Mouse (Mus musculus) intestine, embryonic 14.5 days (tissue): ENCODE data around the gene Olfr463. TPM values are rescaled to one million over a fixed set of nuclear protein-coding genes. Genes with fewer than 3 reads are reported as not detected.

Experiments
- ATAC-seq: fragments of 200-750 bp; cut with Nextera tagmentation; replicated peaks from 2 replicates; pipeline ENCODE4 v1.8.0; 2017; ENCODE audit warnings: low read depth, moderate number of reproducible peaks, moderate TSS enrichment, moderate library complexity; ENCODE audit not compliant: low FRiP score, low TSS enrichment
- DNase-seq: peaks from one replicate; pipeline ENCODE4 v3.0.0-alpha.2; 2018; ENCODE audit warnings: low spot score
- H3K27ac ChIP-seq: fragments of 300-500 bp; sonication (generic); 2 replicates; pipeline ENCODE4 v1.5.1; 2014; ENCODE audit warnings: low read depth, mild to moderate bottlenecking, control low read depth
- H3K27me3 ChIP-seq: fragments of 300-500 bp; sonication (generic); replicated peaks from 2 replicates; pipeline ENCODE4 v1.6.1; 2014; ENCODE audit warnings: low read length, control low read depth; ENCODE audit not compliant: control insufficient read depth, insufficient read depth
- H3K36me3 ChIP-seq: fragments of 300-500 bp; sonication (generic); 2 replicates; pipeline ENCODE4 v1.6.1; 2014; ENCODE audit warnings: low read length, control low read depth; ENCODE audit not compliant: control insufficient read depth, insufficient read depth
- H3K4me1 ChIP-seq: fragments of 300-500 bp; sonication (generic); replicated peaks from 2 replicates; pipeline ENCODE4 v1.6.1; 2014; ENCODE audit warnings: low read length, control low read depth, mixed read lengths; ENCODE audit not compliant: control insufficient read depth, insufficient read depth
- H3K4me2 ChIP-seq: fragments of 300-500 bp; sonication (generic); 2 replicates; pipeline ENCODE4 v1.6.1; 2014; ENCODE audit warnings: low read length
- H3K4me3 ChIP-seq: fragments of 300-500 bp; sonication (generic); 2 replicates; pipeline ENCODE4 v1.5.1; 2014; ENCODE audit warnings: low read depth, low read length, control low read depth, mixed read lengths
- H3K9ac ChIP-seq: fragments of 300-500 bp; sonication (generic); 2 replicates; pipeline ENCODE4 v1.6.1; 2014; ENCODE audit warnings: mild to moderate bottlenecking, low read length
- H3K9me3 ChIP-seq: fragments of 300-500 bp; sonication (generic); 2 replicates; pipeline ENCODE4 v1.6.1; 2016; ENCODE audit warnings: low read length, control low read depth; ENCODE audit not compliant: control insufficient read depth
- WGBS: fragments of 180-500 bp; shearing (Covaris S2); extraction: QIAGEN DNeasy Blood & Tissue Kit; methylation state at CpG from one replicate; pipeline ENCODE4 v1.1.7; 2014; 5-methylcytosine and 5-hydroxymethylcytosine counted together
- polyA plus RNA-seq: library from polyadenylated mRNA; unstranded; fragments of >200 nt; fragmentation: Nextera tagmentation; extraction: Ambion mirVana; gene quantifications from 2 replicates; pipeline ENCODE4 v1.2.1, GENCODE M21; 2014

The Olfr463 gene
- polyA plus RNA-seq, 1 experiment from 2014 or later: not detected

- 82% methylated on average over 9 of the region's 9 CpGs for WGBS
- Histone ChIP-seq H3K36me3 (peaks cover 52% of the 10 kb centered on the region), H3K4me3 (no peak overlapping the region), H3K9ac (no peak overlapping the region), H3K4me2 (no peak overlapping the region), H3K27me3 (no peaks in the 10 kb centered on the region), H3K4me1 (no peaks in the 10 kb centered on the region), H3K27ac (no peak overlapping the region), H3K9me3 (no peaks in the 10 kb centered on the region)
- DNase-seq (no peak), ATAC-seq (no peak)
Measured at GRCm38 (mm10) chr11:87860426-87860825, 36.8 kb downstream of the Olfr463 start.

GRCm38 (mm10) chr11:87859273-87859672 is 37.9 kb downstream of the Olfr463 start:
- Histone ChIP-seq H3K27me3 (no peaks in the 10 kb centered on the region), H3K27ac (no peak overlapping the region), H3K4me1 (no peaks in the 10 kb centered on the region), H3K9me3 (no peaks in the 10 kb centered on the region), H3K36me3 (peaks cover 53% of the 10 kb centered on the region), H3K4me3 (no peak overlapping the region), H3K4me2 (no peak overlapping the region), H3K9ac (no peak overlapping the region)
- WGBS: 86% methylated on average over 11 of the region's 11 CpGs
- DNase-seq (no peak), ATAC-seq (no peak)

GRCm38 (mm10) chr11:87854550-87854949 is 42.6 kb downstream of the Olfr463 start:
- Histone ChIP-seq H3K9ac (no peak overlapping the region), H3K4me3 (no peak overlapping the region), H3K9me3 (no peaks in the 10 kb centered on the region), H3K36me3 (peaks cover 30% of the 10 kb centered on the region), H3K27me3 (no peaks in the 10 kb centered on the region), H3K27ac (no peak overlapping the region), H3K4me2 (no peak overlapping the region), H3K4me1 (0 out of 2 replicates have a peak, but pooled peaks cover 3% of the 10 kb centered on the region)
- 88% methylated on average over 7 of the region's 7 CpGs for WGBS
- DNase-seq (no peak), ATAC-seq (no peak)

- Histone ChIP-seq H3K27ac (peak overlapping the region; percentile 35; the same call in 1 of the 2 replicates), H3K4me3 (peak overlapping the region; percentile 48), H3K9ac (peak overlapping the region; percentile 54)
Measured at GRCm38 (mm10) chr11:87853597-87853954, 43.6 kb downstream of the Olfr463 start.

GRCm38 (mm10) chr11:87852690-87853596 is 44.2 kb downstream of the Olfr463 start, which contains the start of gene Mks1:
TSS of gene Mks1 (plus strand) at chr11:87853215.
- peak; percentile 95 for ATAC-seq
- 4% methylated on average over 40 of the region's 40 CpGs for WGBS
- H3K27ac ChIP-seq: peak within 1 kb of the TSS; percentile 35; the same call in 1 of the 2 replicates

More at GRCm38 (mm10) chr11:87853597-87853954, 43.6 kb downstream of the Olfr463 start:
- Histone ChIP-seq H3K36me3 (peaks cover 26% of the 10 kb centered on the region), H3K4me1 (0 out of 2 replicates have a peak, but pooled peaks cover 3% of the 10 kb centered on the region), H3K9me3 (no peaks in the 10 kb centered on the region), H3K27me3 (no peaks in the 10 kb centered on the region), H3K4me2 (peak overlapping the region; percentile 67)
- no peak for DNase-seq
- WGBS: 31% methylated on average over 8 of the region's 8 CpGs
- ATAC-seq: peak; percentile 47; the same call in 1 of the 2 replicates

GRCm38 (mm10) chr11:87847884-87848283 is 49.3 kb downstream of the Olfr463 start:
- no peaks in the 10 kb centered on the region for H3K4me1 ChIP-seq
- no peak for DNase-seq
- no peak overlapping the region for H3K9ac ChIP-seq
- H3K36me3 ChIP-seq: no peaks in the 10 kb centered on the region
- no peaks in the 10 kb centered on the region for H3K9me3 ChIP-seq
- H3K4me3 ChIP-seq: no peak overlapping the region
- H3K27ac ChIP-seq: no peak overlapping the region
- H3K27me3 ChIP-seq: no peaks in the 10 kb centered on the region
- no peak overlapping the region for H3K4me2 ChIP-seq
- WGBS: 68% methylated on average over 6 of the region's 6 CpGs
- ATAC-seq: peak; percentile 17; the same call in 1 of the 2 replicates

More at GRCm38 (mm10) chr11:87852690-87853596, 44.2 kb downstream of the Olfr463 start, which contains the start of gene Mks1:
- 0 out of 2 replicates have a peak, but pooled peaks cover 3% of the 10 kb centered on the region for H3K4me1 ChIP-seq
- DNase-seq: peak; percentile 95
- peaks cover 20% of the 10 kb centered on the region for H3K36me3 ChIP-seq
- H3K9me3 ChIP-seq: no peaks in the 10 kb centered on the region
- H3K4me2 ChIP-seq: peak within 1 kb of the TSS; percentile 67
- H3K9ac ChIP-seq: peak within 1 kb of the TSS; percentile 54
- no peaks in the 10 kb centered on the region for H3K27me3 ChIP-seq
- peak within 1 kb of the TSS; percentile 48 for H3K4me3 ChIP-seq

- no peaks in the 10 kb centered on the region for H3K9me3 ChIP-seq
- H3K27ac ChIP-seq: no peak overlapping the region
- H3K9ac ChIP-seq: no peak overlapping the region
- WGBS: 73% methylated on average over 12 of the region's 12 CpGs
- H3K4me3 ChIP-seq: no peak overlapping the region
- H3K27me3 ChIP-seq: no peaks in the 10 kb centered on the region
- H3K4me2 ChIP-seq: no peak overlapping the region
- no peaks in the 10 kb centered on the region for H3K36me3 ChIP-seq
- ATAC-seq: peak; percentile 88
- no peak for DNase-seq
- no peaks in the 10 kb centered on the region for H3K4me1 ChIP-seq
Measured at GRCm38 (mm10) chr11:87846968-87847600, 50.1 kb downstream of the Olfr463 start.
